Mouse (Mus musculus) cerebellum, adult 9-10 months (tissue): ENCODE measurements around the gene Ice1.

Experiments used
- DNase-seq: peaks from one replicate; pipeline ENCODE4 v3.0.0; 2022

The Ice1 gene

GRCm38 (mm10) chr13:70553456-70553855, 84.0 kb downstream of the Ice1 start:
- no peak for DNase-seq

- DNase-seq, result no peak
Observed at GRCm38 (mm10) chr13:70547457-70547856, 90.0 kb downstream of the Ice1 start.

- peak; percentile 13 for DNase-seq
Observed at GRCm38 (mm10) chr13:70545261-70545660, 92.2 kb downstream of the Ice1 start.

- DNase-seq, result no peak
Observed at GRCm38 (mm10) chr13:70539842-70540241, 97.6 kb downstream of the Ice1 start.

- DNase-seq, result no peak
Observed at GRCm38 (mm10) chr13:70533412-70533811, 104.0 kb downstream of the Ice1 start.

- no peak for DNase-seq
Observed at GRCm38 (mm10) chr13:70532719-70533118, 104.7 kb downstream of the Ice1 start.

GRCm38 (mm10) chr13:70517651-70518050, 119.8 kb downstream of the Ice1 start:
- DNase-seq, result no peak

GRCm38 (mm10) chr13:70515004-70515403, 122.4 kb downstream of the Ice1 start:
- no peak for DNase-seq

- DNase-seq, result no peak
Observed at GRCm38 (mm10) chr13:70510199-70510598, 127.2 kb downstream of the Ice1 start.

GRCm38 (mm10) chr13:70509375-70510016, 127.9 kb downstream of the Ice1 start:
- DNase-seq, result no peak

GRCm38 (mm10) chr13:70508708-70509374, 128.6 kb downstream of the Ice1 start:
- DNase-seq, result no peak
